Mouse (Mus musculus) liver, adult 2 months (tissue): ENCODE measurements around the gene Mllt6. TPM values are rescaled to one million over a fixed set of nuclear protein-coding genes. Genes with fewer than 3 reads are reported as not detected.

ENCODE experiments used
- DNase-seq: peaks from one replicate; pipeline ENCODE4 v3.0.0-alpha.2; 2011; ENCODE audit warnings: low read depth, low spot score; ENCODE audit errors: extremely low read depth
- H3K27ac ChIP-seq: fragments of 200-500 bp; replicated peaks from 2 replicates; pipeline ENCODE4 v1.5.1; 2012; ENCODE audit warnings: low read depth, mild to moderate bottlenecking, control low read depth, inconsistent platforms, low read length; ENCODE audit not compliant: insufficient read depth
- H3K27me3 ChIP-seq: fragments of 200-500 bp; 2 replicates; pipeline ENCODE4 v1.6.1; 2012; ENCODE audit warnings: mild to moderate bottlenecking, moderate library complexity, low read length, inconsistent platforms; ENCODE audit not compliant: control insufficient read depth, insufficient read depth
- H3K36me3 ChIP-seq: fragments of 200-500 bp; 2 replicates; pipeline ENCODE4 v1.6.1; 2012; ENCODE audit warnings: low read length, inconsistent platforms; ENCODE audit not compliant: control insufficient read depth, insufficient read depth
- H3K4me1 ChIP-seq: fragments of 200-500 bp; 2 replicates; pipeline ENCODE4 v1.6.1; 2011; ENCODE audit warnings: low read length; ENCODE audit not compliant: control insufficient read depth, insufficient read depth
- H3K4me3 ChIP-seq: fragments of 200-500 bp; 2 replicates; pipeline ENCODE4 v1.5.1; 2011; ENCODE audit warnings: low read depth, mild to moderate bottlenecking, control low read depth, low read length, moderate library complexity; ENCODE audit not compliant: insufficient read depth
- H3K79me2 ChIP-seq: fragments of 200-500 bp; 2 replicates; pipeline ENCODE4 v1.6.1; 2012; ENCODE audit warnings: inconsistent platforms, mild to moderate bottlenecking, low read length, moderate library complexity; ENCODE audit not compliant: control insufficient read depth, insufficient read depth
- H3K9ac ChIP-seq: fragments of 200-500 bp; 2 replicates; pipeline ENCODE4 v1.6.1; 2012; ENCODE audit warnings: low read depth, mild to moderate bottlenecking, control low read depth, inconsistent platforms, low read length
- CTCF ChIP-seq: fragments of 200-500 bp; IDR thresholded peaks from 2 replicates; pipeline ENCODE4 v1.5.1; 2011; ENCODE audit warnings: low read depth, low read length, control low read depth
- POLR2A ChIP-seq: fragments of 200-500 bp; IDR thresholded peaks from 2 replicates; pipeline ENCODE4 v1.6.1; 2011; ENCODE audit warnings: low read length, control low read depth; ENCODE audit not compliant: insufficient read depth; ENCODE audit errors: extremely low read depth
- WGBS: fragments of 180-500 bp; shearing (Covaris S2); methylation state at CpG from one replicate; pipeline ENCODE4 v1.1.7; 2018; 5-methylcytosine and 5-hydroxymethylcytosine counted together
- polyA plus RNA-seq: library from polyadenylated mRNA; depleted of rRNA; stranded (reverse); fragments of >200 nt; gene quantifications from 2 replicates; pipeline ENCODE4 v1.2.3, GENCODE M21; 2012
- total RNA-seq: library from RNA; depleted of rRNA; stranded (reverse); fragments of >200 nt; gene quantifications from 2 replicates; pipeline ENCODE4 v1.2.3, GENCODE M21; 2014

The Mllt6 gene
- total and polyA plus RNA-seq, 2 experiments, result 3.8 to 11.2 TPM

GRCm38 (mm10) chr11:97682504-97683055, 19.4 kb downstream of the Mllt6 start:
- no peak overlapping the region for H3K4me3 ChIP-seq
- H3K27ac ChIP-seq, result no peak overlapping the region
- H3K79me2 ChIP-seq, result no peaks in the 10 kb centered on the region; the same call in 1 of the 2 replicates
- no peak overlapping the region for H3K9ac ChIP-seq
- H3K36me3 ChIP-seq, result 0 out of 2 replicates have a peak, but pooled peaks cover 2% of the 10 kb centered on the region
- TF ChIP-seq CTCF, result no peak
- no peak for TF ChIP-seq POLR2A
- DNase-seq, result no peak
- peaks cover 9% of the 10 kb centered on the region for H3K4me1 ChIP-seq
- 80% methylated on average over 6 of the region's 6 CpGs for WGBS
- no peaks in the 10 kb centered on the region for H3K27me3 ChIP-seq

DNA sequence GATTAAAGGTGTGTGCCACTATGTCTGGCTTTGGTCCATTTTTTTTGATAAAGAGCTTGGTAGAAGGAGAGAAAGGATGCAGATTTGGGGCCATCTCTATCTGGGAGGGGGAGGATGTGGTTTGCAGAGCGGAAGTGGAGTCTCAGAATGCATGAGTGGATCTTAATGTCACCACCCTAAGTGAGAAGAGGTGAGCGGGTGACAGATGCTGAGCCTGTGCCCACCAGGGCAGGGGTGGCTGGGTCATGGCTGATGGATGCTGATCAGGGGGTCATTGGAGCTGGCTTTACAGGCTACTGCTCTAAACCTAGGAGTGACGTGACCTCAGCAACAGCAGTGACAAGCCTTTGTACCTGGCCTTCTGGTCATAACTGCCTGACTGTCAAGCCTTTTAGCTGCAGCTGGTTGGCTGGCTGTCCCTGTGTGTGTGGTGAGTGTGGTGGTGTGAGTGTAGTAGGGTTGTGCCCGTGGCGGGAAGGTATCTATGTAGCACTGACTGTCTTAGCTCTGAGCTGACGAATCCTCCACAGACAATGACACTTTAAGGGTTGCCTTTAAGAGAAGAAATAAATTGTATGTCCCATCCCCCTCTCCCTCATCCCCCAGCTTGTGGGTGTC, 21.0 kb downstream of the Mllt6 start:
- H3K27me3 ChIP-seq, result no peaks in the 10 kb centered on the region
- TF ChIP-seq POLR2A (no peak), CTCF (no peak)
- no peak overlapping the region for H3K9ac ChIP-seq
- WGBS, result 85% methylated on average over 6 of the region's 6 CpGs
- no peak for DNase-seq
- peaks cover 9% of the 10 kb centered on the region for H3K4me1 ChIP-seq
- no peak overlapping the region for H3K27ac ChIP-seq
- H3K36me3 ChIP-seq, result 0 out of 2 replicates have a peak, but pooled peaks cover 2% of the 10 kb centered on the region
- H3K79me2 ChIP-seq, result no peaks in the 10 kb centered on the region; the same call in 1 of the 2 replicates
- no peak overlapping the region for H3K4me3 ChIP-seq

- 0 out of 2 replicates have a peak, but pooled peaks cover 2% of the 10 kb centered on the region for H3K36me3 ChIP-seq
- H3K27me3 ChIP-seq, result no peaks in the 10 kb centered on the region
- DNase-seq, result no peak
- no peak overlapping the region for H3K27ac ChIP-seq
- no peak overlapping the region for H3K4me3 ChIP-seq
- no peak overlapping the region for H3K9ac ChIP-seq
- H3K4me1 ChIP-seq, result peaks cover 9% of the 10 kb centered on the region
- TF ChIP-seq CTCF, result no peak
- no peak for TF ChIP-seq POLR2A
- WGBS, result 67% methylated on average over 7 of the region's 7 CpGs
- H3K79me2 ChIP-seq, result no peaks in the 10 kb centered on the region; the same call in 1 of the 2 replicates
Measured at GRCm38 (mm10) chr11:97684766-97685165, 21.6 kb downstream of the Mllt6 start.

DNA sequence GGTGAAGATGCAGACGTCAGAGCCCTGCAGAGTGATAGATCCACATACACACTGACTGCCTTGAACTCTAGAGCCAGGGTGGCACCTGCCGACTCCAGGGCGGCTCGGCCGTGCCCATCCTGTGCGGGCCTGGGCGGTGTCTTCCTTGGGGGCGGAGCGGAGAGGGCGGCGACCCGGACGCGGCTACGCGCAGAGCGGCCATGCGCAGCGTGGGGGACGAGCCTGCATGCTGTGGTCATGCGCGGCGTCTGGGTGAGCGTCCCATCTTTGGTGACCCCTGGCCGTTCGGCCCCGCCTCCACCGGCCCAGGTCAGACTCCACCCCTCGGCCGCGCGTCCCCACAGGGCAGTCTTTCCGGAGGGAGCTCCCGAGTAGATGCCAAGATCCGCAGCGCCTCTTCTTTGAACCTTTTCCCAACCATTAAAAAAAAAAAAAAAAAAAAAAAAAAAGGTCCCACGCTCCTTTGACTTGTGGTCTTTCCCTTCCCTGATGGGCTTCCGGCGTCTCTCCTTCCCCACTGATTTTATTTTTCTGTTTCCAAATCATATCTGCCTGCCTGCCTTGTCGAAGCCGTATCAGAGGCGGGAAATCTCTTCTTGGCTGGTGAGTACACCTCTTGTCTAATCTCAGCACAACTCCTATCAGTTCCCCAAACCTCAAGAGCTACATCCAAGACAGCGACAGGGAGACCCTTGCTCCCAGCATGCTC, 22.6 kb downstream of the Mllt6 start, which contains the start of gene Cisd3:
Gene Cisd3 (plus strand): TSS at position 214 of the 709 bp plus-strand sequence.
- WGBS, result under 1% methylated on average over 43 of the region's 43 CpGs
- Histone ChIP-seq H3K4me3 (peak within 1 kb of the TSS; percentile 67), H3K27me3 (no peaks in the 10 kb centered on the region), H3K79me2 (no peaks in the 10 kb centered on the region; the same call in 1 of the 2 replicates), H3K4me1 (peaks cover 9% of the 10 kb centered on the region), H3K9ac (peak within 1 kb of the TSS; percentile 60), H3K27ac (peak within 1 kb of the TSS; percentile 81), H3K36me3 (no peaks in the 10 kb centered on the region)
- DNase-seq, result peak; percentile 90
- TF ChIP-seq POLR2A (no peak), CTCF (no peak)

DNA sequence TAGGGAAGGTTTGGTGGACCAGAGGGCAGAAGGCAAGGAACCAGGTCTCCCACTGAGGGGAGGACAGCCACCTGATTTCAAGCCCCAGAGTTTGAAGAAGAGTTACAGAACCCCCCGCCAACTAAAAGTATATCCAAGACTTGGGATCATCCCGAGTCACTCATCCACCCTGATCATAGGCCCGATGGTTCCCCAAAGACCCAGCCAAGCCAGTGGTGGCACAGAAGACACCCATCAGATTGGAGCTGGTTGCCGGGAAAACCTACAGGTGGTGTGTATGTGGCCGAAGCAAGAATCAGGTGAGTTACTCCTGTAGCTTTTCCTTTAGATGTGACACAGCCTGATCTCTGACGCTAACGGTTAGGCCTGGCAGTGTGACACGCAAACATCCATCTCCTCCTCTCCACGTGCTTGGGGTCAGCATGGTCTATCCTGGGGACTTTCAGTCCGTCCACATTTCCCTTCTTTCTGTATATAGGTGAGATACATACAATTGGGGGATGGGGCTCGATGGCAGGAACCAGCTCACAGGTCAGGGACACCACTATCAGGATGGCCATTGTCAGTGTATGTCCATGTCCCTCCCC, 23.2 kb downstream of the Mllt6 start:
- H3K9ac ChIP-seq, result peak overlapping the region; percentile 60
- H3K27me3 ChIP-seq, result no peaks in the 10 kb centered on the region
- H3K79me2 ChIP-seq, result no peaks in the 10 kb centered on the region; the same call in 1 of the 2 replicates
- DNase-seq, result peak; percentile 40
- TF ChIP-seq CTCF (no peak), POLR2A (no peak)
- no peaks in the 10 kb centered on the region for H3K36me3 ChIP-seq
- H3K27ac ChIP-seq, result peak overlapping the region; percentile 81
- peaks cover 9% of the 10 kb centered on the region for H3K4me1 ChIP-seq
- 26% methylated on average over 11 of the region's 11 CpGs for WGBS
- H3K4me3 ChIP-seq, result peak overlapping the region; percentile 67
